Mouse (Mus musculus) left cerebral cortex, postnatal 10 days (tissue): ENCODE measurements around the gene Ddah2. TPM values are rescaled to one million over a fixed set of nuclear protein-coding genes. Genes with fewer than 3 reads are reported as not detected.
A peak's percentile ranks its signal among the peaks of the same experiment; 100 is the strongest.

ENCODE experiments used
- DNase-seq, 2 experiments: peaks; one replicate each; pipeline ENCODE4 v3.0.0; 2021 to 2022; ENCODE audit warnings: low spot score in 2 of 2, mixed read lengths in 1 of 2; ENCODE audit errors: extremely low spot score in 1 of 2
- intact Hi-C: fragments of 180-260 bp; cut with DNase I; formaldehyde crosslinking; loops from one replicate; pipeline ENCODE4 v1.15.1; 2025
- total RNA-seq, 2 experiments: library from RNA; stranded (reverse); gene quantifications; 2 replicates each; pipeline ENCODE4 v1.2.3; 2021

The Ddah2 gene
- total RNA-seq, 2 experiments from 2014 or later: 26.3 to 31.1 TPM

DNA sequence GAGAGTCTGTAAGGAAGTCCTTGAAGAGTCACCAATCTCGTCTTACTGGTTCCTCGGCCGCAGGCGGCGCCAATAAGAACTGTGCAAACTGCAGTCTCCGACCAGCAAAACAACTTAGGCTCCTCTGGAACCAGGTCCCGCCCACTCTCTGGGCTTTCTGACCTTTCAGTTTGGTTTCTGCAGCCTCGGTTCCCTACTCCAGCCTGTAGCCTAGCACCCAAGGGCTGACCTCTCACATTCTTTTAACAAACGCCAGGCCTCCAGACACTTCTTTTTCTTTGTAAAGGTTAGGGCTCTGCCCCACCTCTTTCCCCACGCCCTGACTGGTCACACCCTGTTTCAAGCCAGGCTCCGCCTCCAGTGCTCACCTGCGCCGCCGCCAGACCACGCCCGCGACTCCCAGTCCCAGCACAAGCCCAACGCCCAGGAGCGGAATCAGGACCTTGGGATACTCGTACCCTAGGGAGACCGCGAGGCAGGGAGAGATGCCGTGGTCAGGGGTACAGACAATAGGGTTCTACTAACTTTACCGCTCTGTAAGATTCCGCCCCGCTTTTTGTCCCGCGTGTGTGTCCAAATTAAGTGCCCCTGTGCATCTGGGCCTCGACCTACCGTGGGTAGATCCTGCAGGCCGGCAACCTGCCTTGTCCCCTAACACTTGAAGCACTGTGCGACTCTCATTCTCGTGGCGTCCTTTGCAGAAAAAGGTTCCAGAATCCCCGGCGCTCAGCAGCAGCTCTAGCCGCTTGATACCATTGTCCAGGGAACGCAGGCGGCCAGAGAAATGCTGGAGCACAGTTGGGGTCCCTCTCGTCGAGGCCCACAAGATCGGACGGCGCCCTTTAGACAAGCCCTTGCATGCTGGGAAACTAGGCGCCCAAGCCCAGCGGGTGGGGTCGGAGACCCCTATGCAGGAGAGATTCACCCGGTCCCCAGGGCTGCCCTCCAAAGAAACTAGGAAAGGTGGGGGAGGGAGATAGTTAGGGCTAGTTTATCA is 6.4 kb downstream of the Ddah2 start, which contains the start of gene Ly6g6c:
TSS of gene Ly6g6c (plus strand) at position 438 of the 997 bp plus-strand sequence.
- peak in 1 of 2 experiments; percentile 59 for DNase-seq
- intact Hi-C loops: no loop called here

DNA sequence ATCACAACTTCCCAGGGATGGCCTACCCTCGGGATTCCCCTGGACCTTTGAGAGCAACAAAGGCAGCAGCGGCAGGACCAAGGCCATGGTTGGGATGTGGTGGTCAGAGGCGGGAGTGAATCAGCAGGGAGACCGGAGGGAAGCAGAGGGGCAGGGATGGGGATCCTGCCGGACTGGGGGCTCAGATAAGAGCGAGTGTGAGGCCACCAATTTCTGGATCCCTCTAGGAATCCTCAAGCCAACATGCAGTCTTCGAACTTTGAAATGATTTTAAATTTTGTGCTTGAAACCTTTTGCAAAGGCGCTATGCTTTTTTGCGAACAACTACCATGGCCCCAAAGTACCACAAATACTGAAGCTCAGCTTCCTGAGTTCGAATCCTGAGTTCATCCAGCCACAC is 7.2 kb downstream of the Ddah2 start, which contains the start of gene Mpig6b:
TSS of gene Mpig6b (minus strand) at position 101 of the 400 bp plus-strand sequence.
- intact Hi-C loops: no loop called here
- DNase-seq: no peak

DNA sequence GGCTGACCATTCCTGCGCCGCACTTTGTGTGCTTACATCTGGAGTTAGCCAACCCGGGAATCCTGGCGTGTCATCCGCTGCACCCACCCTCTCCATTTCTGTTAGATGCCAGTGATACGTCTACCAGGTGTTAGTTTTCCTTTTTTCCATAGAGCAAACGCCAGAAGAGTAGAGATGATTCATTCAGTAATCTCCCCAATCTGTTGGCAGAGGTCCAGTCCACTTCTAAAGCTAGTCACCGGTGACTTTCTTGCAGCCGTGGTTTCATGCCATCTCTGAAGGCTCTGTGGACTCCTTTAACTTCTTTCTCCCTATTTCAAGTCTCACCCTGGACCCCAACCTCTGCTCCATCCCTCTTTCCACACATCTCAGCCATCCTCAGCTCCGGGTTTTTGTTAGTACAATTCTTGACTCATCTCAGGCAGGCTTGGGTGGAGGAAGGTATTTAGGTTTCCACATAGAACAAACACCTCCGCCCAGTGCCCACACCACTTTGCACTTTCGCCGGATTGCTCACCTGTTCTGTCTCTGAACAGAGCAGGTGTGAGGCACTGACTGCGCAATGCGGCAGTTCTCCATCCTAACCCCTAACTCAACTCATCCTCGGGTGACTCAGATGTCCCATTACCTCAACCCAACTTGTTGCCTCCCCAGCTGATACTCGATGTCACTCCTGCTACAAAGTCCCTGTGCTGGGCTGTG is 9.5 kb downstream of the Ddah2 start:
- no peak for DNase-seq
- intact Hi-C loops: no loop called here

DNA sequence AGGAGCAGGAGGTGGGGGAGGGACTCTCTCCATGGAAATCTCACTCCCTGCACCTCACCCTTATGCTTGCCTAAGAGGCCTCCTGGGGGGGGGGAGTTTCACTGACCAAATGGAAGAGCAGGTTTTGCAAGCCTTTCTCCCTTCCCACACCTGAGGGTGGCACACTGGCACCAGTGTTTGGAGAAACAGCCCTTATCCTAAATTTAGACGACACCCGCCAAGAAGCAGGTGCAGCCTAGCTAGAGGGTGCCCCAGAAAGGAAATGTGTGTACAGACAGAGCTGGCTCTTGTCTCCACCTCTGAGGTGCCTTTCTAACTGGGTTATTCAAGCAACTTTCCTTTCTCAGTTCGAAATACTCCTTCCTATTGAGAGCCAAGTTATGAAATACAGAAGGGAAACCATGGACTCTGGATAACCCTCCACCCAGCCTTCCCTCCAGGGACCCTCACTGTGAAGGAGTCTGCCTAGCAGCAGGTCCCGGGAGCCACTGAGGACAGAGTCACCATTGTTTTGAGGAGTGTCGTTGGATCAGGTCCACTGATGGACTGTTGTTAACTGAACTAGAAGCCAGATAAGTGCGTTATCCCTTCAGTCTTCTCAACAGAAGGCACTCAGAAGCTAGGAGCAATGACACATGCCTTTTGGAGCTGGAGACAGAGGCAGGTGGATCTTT is 11.9 kb downstream of the Ddah2 start:
- no peak for DNase-seq
- intact Hi-C loops: no loop called here

DNA sequence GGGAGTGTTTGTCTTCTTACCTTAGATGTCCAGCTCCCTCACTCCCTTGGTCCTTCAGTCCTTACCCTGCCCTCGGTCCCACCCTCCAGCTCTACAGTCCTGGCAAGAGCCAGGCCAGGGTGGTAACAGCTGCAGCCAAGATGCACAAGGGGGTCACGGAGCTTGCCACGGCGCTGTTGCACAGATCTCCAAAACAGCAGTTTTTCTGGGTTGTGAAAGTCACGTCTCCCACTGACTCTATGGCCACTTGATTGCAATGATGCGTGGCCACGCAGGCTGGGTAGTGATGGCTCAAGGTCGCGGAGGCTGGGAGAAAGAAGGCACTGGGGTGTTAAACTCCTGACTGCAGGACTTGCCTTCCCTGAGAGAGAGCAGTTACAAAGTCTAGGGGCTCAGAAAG is 12.6 kb downstream of the Ddah2 start:
- DNase-seq: no peak
- intact Hi-C loops: no loop called here

DNA sequence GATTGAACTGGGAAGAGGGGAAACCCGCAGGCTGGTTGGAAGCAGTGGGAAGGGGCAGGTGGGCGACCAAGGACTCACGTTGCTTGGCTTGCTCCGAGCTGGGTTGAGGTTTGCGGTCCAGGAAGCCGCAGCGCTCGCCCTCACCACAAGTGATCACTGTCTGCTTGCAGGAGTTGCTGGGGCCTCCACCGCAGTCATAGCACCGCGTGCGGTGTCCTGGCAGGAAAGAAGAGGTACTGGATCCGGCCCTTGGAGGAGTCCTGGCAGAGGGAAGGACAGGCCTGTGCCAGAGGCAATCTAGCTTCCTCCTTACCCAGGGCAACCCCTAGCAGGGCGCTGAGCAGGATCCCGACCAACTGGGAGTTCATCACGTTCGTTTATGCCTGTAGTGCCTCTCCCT is 15.3 kb downstream of the Ddah2 start:
- intact Hi-C loops: no loop called here
- no peak for DNase-seq

DNA sequence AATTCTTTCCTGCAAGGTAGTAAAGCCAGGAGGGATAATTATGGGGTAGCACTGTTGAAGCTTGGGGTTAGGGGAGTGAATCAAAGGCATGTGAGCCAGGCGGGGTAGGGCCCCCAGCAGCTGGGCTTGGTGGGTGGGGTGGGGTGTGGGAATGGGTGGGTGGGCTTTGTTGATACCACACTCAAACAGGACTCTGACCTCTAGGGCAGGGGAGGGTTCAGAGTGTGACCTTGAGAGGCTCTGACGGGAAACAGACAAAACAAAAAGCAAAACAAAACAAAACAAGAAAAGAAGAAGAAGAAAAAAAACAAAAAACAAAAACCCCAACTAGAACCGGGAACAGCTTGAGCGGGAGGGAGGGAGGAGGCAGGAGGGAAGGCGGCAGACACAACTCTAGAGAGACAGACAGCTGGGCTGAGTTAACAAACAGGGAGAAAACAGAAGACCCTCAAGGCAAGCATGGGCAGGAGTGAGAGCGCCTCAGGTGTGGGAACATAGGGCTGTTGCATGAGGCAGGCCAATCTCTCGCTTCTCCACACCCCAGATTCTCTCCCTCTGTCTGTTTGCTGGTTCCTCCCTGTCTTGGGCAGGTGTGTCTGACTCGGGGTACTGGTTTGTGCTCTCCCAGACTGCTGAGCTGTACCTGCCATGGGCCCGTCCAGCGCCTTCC is 17.8 kb downstream of the Ddah2 start, which contains the start of gene Ly6g6e:
TSS of gene Ly6g6e (plus strand) at position 396 of the 670 bp plus-strand sequence.
- intact Hi-C loops: no loop called here

DNA sequence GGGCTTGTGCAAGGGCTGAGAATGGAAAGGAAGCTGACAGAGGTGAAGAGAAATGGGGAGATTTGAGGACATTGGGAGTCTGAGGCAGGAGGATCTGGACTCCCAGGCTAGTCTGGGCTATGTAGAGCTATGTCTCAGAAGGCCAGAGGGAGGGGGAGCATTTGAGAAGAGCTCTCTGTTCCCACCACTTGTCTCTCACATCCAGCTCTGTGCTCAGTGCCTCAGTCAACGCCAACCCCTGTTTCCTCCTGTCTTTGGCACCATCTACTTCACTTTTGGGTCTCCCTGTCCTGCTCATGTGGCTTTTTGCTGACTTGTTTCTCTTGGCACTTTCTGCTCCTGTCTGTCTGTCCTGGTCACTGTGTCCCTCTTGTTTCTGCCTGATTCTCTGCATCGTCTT is 18.4 kb downstream of the Ddah2 start:
- intact Hi-C loops: no loop called here
- DNase-seq: no peak

More for the DNA sequence above, 17.8 kb downstream of the Ddah2 start, which contains the start of gene Ly6g6e:
- DNase-seq: no peak

DNA sequence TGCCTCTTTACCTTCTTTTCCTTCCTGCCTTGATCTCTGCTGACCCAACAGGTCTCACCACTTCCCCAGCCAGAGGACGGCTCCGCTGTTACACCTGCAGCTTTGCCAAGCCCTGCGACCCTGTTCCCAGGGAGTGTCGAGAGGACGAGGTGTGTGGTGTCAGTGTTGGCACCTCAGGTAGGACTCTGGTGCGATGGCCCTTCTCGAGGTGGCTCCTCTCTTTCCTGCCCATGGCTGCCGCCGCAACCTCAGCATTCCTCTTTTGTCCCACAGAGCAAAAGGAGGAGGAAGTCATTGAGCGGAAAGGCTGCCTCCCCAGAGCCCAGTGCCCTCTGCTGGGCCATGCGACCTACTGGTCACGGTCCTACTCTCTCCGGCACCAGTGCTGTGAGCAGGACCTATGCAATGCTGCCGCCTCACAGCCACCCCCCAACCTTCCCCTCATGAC is 19.0 kb downstream of the Ddah2 start, which contains the start of gene Ly6g6d:
TSS of gene Ly6g6d (minus strand) at position 280 of the 448 bp plus-strand sequence.
- peak in 1 of 2 experiments; percentile 68 for DNase-seq
- intact Hi-C loops: no loop called here

DNA sequence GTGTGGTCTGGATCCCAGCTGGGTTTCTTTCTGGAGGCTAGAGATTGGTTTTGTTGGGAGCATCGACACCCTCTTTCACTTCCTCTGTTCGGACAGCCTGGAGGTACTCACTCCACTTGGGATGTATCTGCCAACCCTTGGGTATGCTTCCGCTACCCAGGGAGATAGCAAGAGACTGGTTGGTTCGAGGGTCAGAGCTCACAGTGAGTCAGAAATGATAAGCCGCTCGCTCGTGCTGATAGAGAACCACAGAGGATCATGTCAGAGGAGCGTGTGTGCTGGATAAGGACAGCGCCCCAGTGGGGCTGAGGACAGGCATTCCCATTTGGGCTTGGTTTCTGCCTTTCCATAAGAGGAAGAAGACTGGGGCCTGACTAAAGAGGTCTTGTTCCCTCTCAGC is 20.9 kb downstream of the Ddah2 start:
- intact Hi-C loops: no loop called here
- no peak for DNase-seq

DNA sequence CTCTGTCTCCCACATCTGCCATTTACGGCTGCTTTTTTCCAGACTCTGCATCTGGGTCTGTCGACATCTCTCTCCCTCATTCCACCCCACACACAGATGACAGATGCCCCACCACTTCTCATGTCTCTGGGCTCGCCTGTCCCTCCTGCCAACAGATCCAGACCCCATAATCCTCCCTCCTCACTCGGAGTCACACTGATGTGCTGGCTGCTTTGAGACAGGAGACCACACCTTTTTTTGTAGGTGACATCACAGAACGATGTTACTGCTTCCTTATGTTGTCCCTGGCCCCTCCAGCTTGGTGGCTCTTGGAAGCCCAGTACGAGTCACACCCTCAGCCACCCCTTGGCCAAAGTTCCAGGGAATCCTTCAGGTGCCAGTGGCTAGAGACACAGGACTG is 21.4 kb downstream of the Ddah2 start:
- DNase-seq: no peak
- intact Hi-C loops: no loop called here

DNA sequence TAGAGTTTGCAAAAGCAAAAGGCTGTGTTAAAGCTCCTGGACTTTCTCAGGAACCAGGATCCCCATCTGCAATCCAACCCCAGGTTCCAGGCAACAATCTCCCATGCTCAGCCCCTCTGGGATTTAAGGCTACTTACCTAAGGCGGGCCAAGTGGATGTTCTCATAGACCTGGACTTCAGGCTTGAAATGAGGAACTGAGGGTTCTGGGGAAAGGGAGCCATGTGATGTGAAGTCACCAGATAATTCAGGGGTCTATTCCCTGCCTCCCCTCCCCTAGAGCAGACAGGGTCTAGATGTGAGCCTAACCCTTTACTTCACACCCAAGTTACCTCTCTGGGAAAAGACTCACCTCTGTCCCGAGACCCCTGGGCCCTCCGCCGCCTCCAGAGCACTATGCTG is 21.9 kb downstream of the Ddah2 start:
- intact Hi-C loops: no loop called here

DNA sequence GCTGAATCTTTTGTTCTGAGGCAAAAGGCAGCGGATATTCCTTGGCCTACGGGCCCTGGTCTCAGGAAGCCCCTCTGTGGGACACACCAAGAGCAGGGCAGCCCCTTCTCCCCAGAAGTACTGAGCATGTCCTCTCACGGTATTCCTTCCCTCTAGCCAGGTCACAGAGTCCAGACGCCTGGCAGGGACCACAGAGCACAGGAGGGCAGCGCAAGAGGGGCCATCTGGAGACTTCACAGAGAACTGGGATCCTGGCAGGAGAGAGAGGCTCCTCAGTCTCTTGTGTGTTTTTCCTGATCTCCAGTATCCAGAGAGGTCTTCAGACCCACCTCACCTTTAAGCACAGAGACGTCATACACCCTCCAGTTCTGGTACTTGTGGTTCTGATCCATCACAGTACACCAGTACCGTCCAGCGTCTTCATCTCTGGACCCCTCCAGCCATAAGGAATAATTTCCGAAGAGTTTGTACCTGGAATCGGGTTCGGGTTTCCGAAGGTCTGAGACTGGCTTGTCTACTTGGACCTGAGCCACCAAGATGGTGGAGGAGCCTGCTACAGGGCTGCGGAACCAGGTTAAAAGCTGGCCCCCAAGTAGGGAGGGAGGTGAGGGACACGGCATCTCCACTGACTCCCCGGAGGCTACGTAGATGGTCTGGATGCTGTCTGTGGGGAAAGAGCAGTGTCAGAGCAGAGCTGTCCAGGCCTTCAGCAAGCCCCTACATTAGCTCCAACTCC is 24.2 kb downstream of the Ddah2 start:
- intact Hi-C loops: no loop called here
- no peak for DNase-seq

More for the DNA sequence above, 21.9 kb downstream of the Ddah2 start:
- no peak for DNase-seq

DNA sequence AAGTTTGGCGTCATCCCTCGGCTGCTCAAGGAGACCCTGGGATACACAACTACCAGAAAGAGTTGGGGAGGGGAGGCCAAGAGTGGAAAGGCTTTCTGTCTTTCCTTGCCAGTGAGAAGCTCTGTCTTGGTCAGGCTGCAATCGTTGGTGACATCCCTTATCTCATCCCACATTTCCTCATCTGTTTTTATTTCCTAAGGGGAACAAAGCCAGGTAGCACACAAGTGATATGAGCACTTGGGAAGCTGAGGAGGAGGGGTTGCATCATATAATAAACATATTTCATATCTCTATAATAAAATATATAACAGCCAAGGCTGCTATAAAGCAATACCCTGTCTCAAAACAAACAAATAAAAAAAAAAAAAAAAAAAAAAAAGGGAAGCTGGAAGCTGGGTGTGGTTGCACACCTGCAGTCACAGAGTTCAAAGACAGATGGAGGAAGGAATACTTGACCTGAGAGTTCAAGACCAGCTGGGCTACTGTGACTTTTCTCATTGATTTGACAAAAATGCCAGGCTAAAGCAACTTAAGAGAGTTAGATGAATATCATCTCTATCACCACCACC is 25.2 kb downstream of the Ddah2 start:
- intact Hi-C loops: no loop called here
- DNase-seq: no peak

DNA sequence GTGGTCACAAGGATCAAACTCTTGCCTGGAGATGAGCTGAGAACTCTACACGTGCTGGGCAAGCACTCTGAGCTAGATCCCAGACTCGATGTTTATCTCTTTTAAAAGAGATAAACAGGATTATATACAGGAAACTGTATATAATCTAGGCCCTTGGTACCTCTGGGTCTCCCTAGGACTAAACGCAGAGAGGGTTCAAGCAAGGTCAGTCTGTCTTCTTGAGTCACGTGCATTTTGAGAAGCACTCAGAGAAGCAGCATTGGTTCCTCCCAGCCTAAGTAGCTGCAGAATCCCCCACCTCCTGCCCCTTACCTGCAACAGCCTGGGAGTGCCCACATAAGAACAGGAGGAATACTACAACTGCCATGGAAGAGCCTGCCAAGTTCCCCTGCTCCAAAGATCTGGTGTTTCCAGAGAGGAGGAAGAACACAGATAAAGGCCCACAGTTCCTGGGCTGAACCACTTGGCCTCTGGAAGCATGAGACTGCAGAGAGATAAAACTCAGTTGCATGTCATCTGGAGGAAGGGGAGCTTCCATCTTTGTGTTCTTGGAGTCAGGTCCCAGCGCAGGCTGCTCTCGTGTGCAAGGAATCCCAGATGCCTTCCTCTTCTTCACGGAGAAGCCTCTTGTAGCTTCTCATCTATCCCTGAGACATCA is 26.5 kb downstream of the Ddah2 start, which contains the start of gene Ly6g6f:
TSS of gene Ly6g6f (minus strand) at position 403 of the 658 bp plus-strand sequence.
- DNase-seq: no peak
- intact Hi-C loops: no loop called here

DNA sequence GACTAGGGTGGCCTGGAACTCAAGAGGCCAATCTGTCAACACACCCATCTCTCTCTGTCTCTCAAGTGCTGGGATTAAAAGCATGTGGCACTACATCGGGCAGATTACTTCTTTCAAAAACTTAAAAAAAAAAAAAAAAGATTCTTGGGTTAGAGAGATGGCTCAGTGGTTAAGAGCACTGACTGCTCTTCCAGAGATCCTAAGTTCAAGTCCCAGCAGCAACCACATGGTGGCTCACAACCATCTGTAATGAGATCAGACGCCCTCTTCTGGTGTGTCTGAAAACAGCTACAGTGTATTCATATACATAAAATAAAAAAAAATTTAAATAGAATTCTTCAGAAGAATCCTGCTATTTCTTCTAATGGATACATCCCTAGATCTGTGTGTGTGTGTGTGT is 29.3 kb downstream of the Ddah2 start:
- no peak for DNase-seq
- intact Hi-C loops: no loop called here
